Comparison of ENCODE assay signal across 25 mouse cellular contexts in genomic region chr8:70679404-70679803, GRCm38 (mm10). TPM values are rescaled to one million over a fixed set of nuclear protein-coding genes. Genes with fewer than 3 reads are reported as not detected.
DNase-seq lines count a peak whose midpoint lies in the region; ATAC-seq and TF ChIP-seq lines count a peak whose summit lies in the region.
"Had no signal": no experiment of that assay in that cellular context is flagged by ENCODE, and none has a peak within 500 bp of the region (broad histone marks: within the 10 kb centered on the region; RNA-seq: fewer than 3 reads in every experiment).

No protein-coding gene starts in this region.

- TF ChIP-seq POLR2A in liver, adult 2 months (IDR thresholded peaks at IDR 0.05; ENCODE audit: extremely low read depth, insufficient read depth, low read length) = no peak

- no peak for ATAC-seq in heart, embryonic 12.5 days (ENCODE audit: insufficient number of reproducible peaks, low FRiP score)
- ATAC-seq in stomach, embryonic 16.5 days (ENCODE audit: insufficient read depth, low FRiP score) = no peak
- ATAC-seq: forebrain, embryonic 16.5 days had no signal

- H3K4me3 ChIP-seq in heart, embryonic 12.5 days = no peak overlapping the region
- H3K4me3 ChIP-seq in liver, adult 2 months (ENCODE audit: insufficient read depth, low read depth, low read length) = no peak overlapping the region
- H3K4me3 ChIP-seq in limb, embryonic 10.5 days = no peak overlapping the region
- H3K4me3 ChIP-seq in stomach, embryonic 16.5 days (replicated peaks; ENCODE audit: low read length) = no peak overlapping the region
- H3K4me3 ChIP-seq: embryonic facial prominence, embryonic 10.5 days; erythroblast, embryonic 14.5 days; heart, embryonic 15.5 days; lung, embryonic 15.5 days had no signal

- H3K4me1 ChIP-seq in heart, embryonic 12.5 days (replicated peaks) = peaks cover 26% of the 10 kb centered on the region
- peaks cover 16% of the 10 kb centered on the region for H3K4me1 ChIP-seq in liver, adult 2 months (ENCODE audit: control insufficient read depth, insufficient read depth, low read length)
- H3K4me1 ChIP-seq in limb, embryonic 10.5 days = peaks cover 29% of the 10 kb centered on the region
- H3K4me1 ChIP-seq in stomach, embryonic 16.5 days (ENCODE audit: control insufficient read depth, insufficient read depth, low read length) = peaks cover 34% of the 10 kb centered on the region

- no peaks in the 10 kb centered on the region for H3K79me2 ChIP-seq in liver, adult 2 months (ENCODE audit: control insufficient read depth, insufficient read depth, low read length)

- no peaks in the 10 kb centered on the region for H3K27me3 ChIP-seq in heart, embryonic 12.5 days (replicated peaks)
- no peaks in the 10 kb centered on the region for H3K27me3 ChIP-seq in liver, adult 2 months (ENCODE audit: control insufficient read depth, insufficient read depth, low read length)
- H3K27me3 ChIP-seq in limb, embryonic 10.5 days (ENCODE audit: low read depth, poor library complexity, severe bottlenecking) = no peaks in the 10 kb centered on the region
- H3K27me3 ChIP-seq in stomach, embryonic 16.5 days (ENCODE audit: control insufficient read depth, insufficient read depth, low read length) = no peaks in the 10 kb centered on the region
- H3K27me3 ChIP-seq: heart, embryonic 15.5 days; lung, embryonic 15.5 days had no signal

- 90% methylated on average over 4 of the region's 4 CpGs for WGBS in heart, embryonic 12.5 days
- 57% methylated on average over 4 of the region's 4 CpGs for WGBS in liver, adult 2 months
- WGBS in limb, embryonic 10.5 days = 90% methylated on average over 4 of the region's 4 CpGs
- 82% methylated on average over 4 of the region's 4 CpGs for WGBS in stomach, embryonic 16.5 days

- H3K9me3 ChIP-seq in heart, embryonic 12.5 days (replicated peaks) = no peaks in the 10 kb centered on the region
- no peaks in the 10 kb centered on the region for H3K9me3 ChIP-seq in limb, embryonic 10.5 days (replicated peaks)
- no peaks in the 10 kb centered on the region for H3K9me3 ChIP-seq in stomach, embryonic 16.5 days (replicated peaks; ENCODE audit: control insufficient read depth, low read length)
- H3K9me3 ChIP-seq: embryonic facial prominence, embryonic 10.5 days; heart, embryonic 15.5 days; lung, embryonic 15.5 days had no signal

- peak; percentile 96 for DNase-seq in heart, adult 11 months
- DNase-seq in liver, adult 2 months (ENCODE audit: extremely low read depth, low read depth, low spot score) = no peak
- DNase-seq in liver = no peak
- DNase-seq in limb, embryonic 10.5 days (ENCODE audit: low spot score) = no peak
- DNase-seq in ovary, postnatal 14 days (ENCODE audit: low spot score) = no peak
- no peak for DNase-seq in retina, postnatal 1 day
- DNase-seq: adrenal gland, adult 2 months; B cell, adult 2 months; cerebellum, adult 11-12 months; cerebellum, postnatal 36 days; layer of hippocampus, adult 9-11 months; thymus, postnatal 4 days had no signal

- no peak overlapping the region for H3K4me2 ChIP-seq in heart, embryonic 12.5 days
- no peak overlapping the region for H3K4me2 ChIP-seq in stomach, embryonic 16.5 days (ENCODE audit: low read depth, low read length)
- H3K4me2 ChIP-seq: heart, embryonic 15.5 days; lung, embryonic 15.5 days had no signal

- TF ChIP-seq CTCF in liver, adult 2 months (IDR thresholded peaks at IDR 0.05; ENCODE audit: low read depth, low read length) = no peak

- no peak overlapping the region for H3K27ac ChIP-seq in heart, embryonic 12.5 days (ENCODE audit: poor library complexity, severe bottlenecking)
- H3K27ac ChIP-seq in liver, adult 2 months (replicated peaks; ENCODE audit: insufficient read depth, low read depth, low read length) = peak overlapping the region; percentile 80
- H3K27ac ChIP-seq in limb, embryonic 10.5 days = peak overlapping the region; percentile 11; the same call in 1 of the 2 replicates
- H3K27ac ChIP-seq in stomach, embryonic 16.5 days (ENCODE audit: low read length) = peak overlapping the region; percentile 83
- H3K27ac ChIP-seq: heart, embryonic 15.5 days; lung, embryonic 15.5 days had no signal

- peaks cover 35% of the 10 kb centered on the region for H3K36me3 ChIP-seq in heart, embryonic 12.5 days
- no peaks in the 10 kb centered on the region for H3K36me3 ChIP-seq in liver, adult 2 months (ENCODE audit: control insufficient read depth, insufficient read depth, low read length)
- peaks cover 50% of the 10 kb centered on the region for H3K36me3 ChIP-seq in limb, embryonic 10.5 days
- H3K36me3 ChIP-seq in stomach, embryonic 16.5 days (ENCODE audit: control insufficient read depth, insufficient read depth, low read length) = peaks cover 12% of the 10 kb centered on the region; the same call in 1 of the 2 replicates

- no peak overlapping the region for H3K9ac ChIP-seq in heart, embryonic 12.5 days
- H3K9ac ChIP-seq in liver, adult 2 months (ENCODE audit: low read depth, low read length) = no peak overlapping the region
- H3K9ac ChIP-seq in stomach, embryonic 16.5 days (ENCODE audit: low read length) = 0 out of 2 replicates have a peak overlapping the region, but pooled peaks have one; percentile 8
- H3K9ac ChIP-seq: heart, embryonic 15.5 days; lung, embryonic 15.5 days had no signal

RNA-seq across cellular contexts. Expression of gene Lsm4, which starts 6.4 kb away (rescaled TPM):
- 289 and 301 TPM in 2 replicates for polyA plus RNA-seq in heart, embryonic 12.5 days (2016; fragmentation: Nextera tagmentation; extraction: Ambion mirVana)
- 30.8 and 35.4 TPM in 2 replicates for total RNA-seq in liver, adult 2 months (2014; rRNA removed)
- 35.4 and 51.8 TPM in 2 replicates for polyA plus RNA-seq in liver, adult 2 months (2012; rRNA removed)
- polyA plus RNA-seq in limb, embryonic 10.5 days (2016; fragmentation: Nextera tagmentation; extraction: Ambion mirVana) = 405 and 438 TPM in 2 replicates
- 154 and 173 TPM in 2 replicates for polyA plus RNA-seq in stomach, embryonic 16.5 days (2015; fragmentation: Nextera tagmentation; extraction: Ambion mirVana)

RNA-seq across cellular contexts. Expression of gene Pgpep1, which starts 19.2 kb away (rescaled TPM):
- 32.1 and 35.6 TPM in 2 replicates for polyA plus RNA-seq in heart, embryonic 12.5 days (2016; fragmentation: Nextera tagmentation; extraction: Ambion mirVana)
- total RNA-seq in liver, adult 2 months (2014; rRNA removed) = 39.1 and 42.6 TPM in 2 replicates
- polyA plus RNA-seq in liver, adult 2 months (2012; rRNA removed) = 91.3 and 117 TPM in 2 replicates
- 44.7 and 45.0 TPM in 2 replicates for polyA plus RNA-seq in limb, embryonic 10.5 days (2016; fragmentation: Nextera tagmentation; extraction: Ambion mirVana)
- 47.4 and 57.5 TPM in 2 replicates for polyA plus RNA-seq in stomach, embryonic 16.5 days (2015; fragmentation: Nextera tagmentation; extraction: Ambion mirVana)

RNA-seq across cellular contexts. Expression of gene Jund, which starts 19.3 kb away (rescaled TPM):
- 183 and 206 TPM in 2 replicates for polyA plus RNA-seq in heart, embryonic 12.5 days (2016; fragmentation: Nextera tagmentation; extraction: Ambion mirVana)
- 26.6 and 36.6 TPM in 2 replicates for total RNA-seq in liver, adult 2 months (2014; rRNA removed)
- polyA plus RNA-seq in liver, adult 2 months (2012; rRNA removed) = 111 and 120 TPM in 2 replicates
- 69.0 and 80.6 TPM in 2 replicates for polyA plus RNA-seq in limb, embryonic 10.5 days (2016; fragmentation: Nextera tagmentation; extraction: Ambion mirVana)
- polyA plus RNA-seq in stomach, embryonic 16.5 days (2015; fragmentation: Nextera tagmentation; extraction: Ambion mirVana) = 22.5 and 30.0 TPM in 2 replicates

RNA-seq across cellular contexts. Expression of gene Iqcn, which starts 23.9 kb away (rescaled TPM):
- 0.04 and 0.06 TPM in 2 replicates for polyA plus RNA-seq in heart, embryonic 12.5 days (2016; fragmentation: Nextera tagmentation; extraction: Ambion mirVana)
- not detected in 2 replicates for total RNA-seq in liver, adult 2 months (2014; rRNA removed)
- not detected in 2 replicates for polyA plus RNA-seq in liver, adult 2 months (2012; rRNA removed)
- polyA plus RNA-seq in limb, embryonic 10.5 days (2016; fragmentation: Nextera tagmentation; extraction: Ambion mirVana) = not detected in 2 replicates
- not detected in 2 replicates for polyA plus RNA-seq in stomach, embryonic 16.5 days (2015; fragmentation: Nextera tagmentation; extraction: Ambion mirVana)
- total RNA-seq: gastrocnemius, adult 8-10 months; megakaryocyte-erythroid progenitor cell, adult 5-6 weeks had no signal
- polyA plus RNA-seq: erythroblast, embryonic 14.5 days; neural tube, embryonic 11.5 days had no signal

RNA-seq across cellular contexts. Expression of gene Gm3336, which starts 38.9 kb away (rescaled TPM):
- polyA plus RNA-seq in heart, embryonic 12.5 days (2016; fragmentation: Nextera tagmentation; extraction: Ambion mirVana) = not detected in 2 replicates
- total RNA-seq in liver, adult 2 months (2014; rRNA removed) = 0.28 and 0.54 TPM in 2 replicates
- 0.11 and 1.0 TPM in 2 replicates for polyA plus RNA-seq in liver, adult 2 months (2012; rRNA removed)
- polyA plus RNA-seq in limb, embryonic 10.5 days (2016; fragmentation: Nextera tagmentation; extraction: Ambion mirVana) = not detected in 2 replicates
- polyA plus RNA-seq in stomach, embryonic 16.5 days (2015; fragmentation: Nextera tagmentation; extraction: Ambion mirVana) = 2.0 and 4.2 TPM in 2 replicates
- total RNA-seq: gastrocnemius, adult 8-10 months; left cerebral cortex, postnatal 36 days; megakaryocyte-erythroid progenitor cell, adult 5-6 weeks; midbrain, postnatal 0 days had no signal
- polyA plus RNA-seq: brain, embryonic 14.5 days; embryonic facial prominence, embryonic 10.5 days; erythroblast, embryonic 14.5 days; forebrain, embryonic 16.5 days; heart, embryonic 15.5 days; lung, embryonic 15.5 days; midbrain, postnatal 0 days; neural tube, embryonic 11.5 days had no signal
